Mouse (Mus musculus) heart, embryonic 16.5 days (tissue): ENCODE results near the gene Gmeb2. TPM values are rescaled to one million over a fixed set of nuclear protein-coding genes. Genes with fewer than 3 reads are reported as not detected.

Experiments
- ATAC-seq: fragments of 200-750 bp; cut with Nextera tagmentation; replicated peaks from 2 replicates; pipeline ENCODE4 v1.8.0; 2017; ENCODE audit warnings: moderate number of reproducible peaks; ENCODE audit not compliant: insufficient read depth, low FRiP score; ENCODE audit errors: extremely low read depth
- H3K27ac ChIP-seq: fragments of 300-500 bp; sonication (generic); 2 replicates; pipeline ENCODE4 v1.5.1; 2014; ENCODE audit warnings: mild to moderate bottlenecking, low read length, control low read depth, moderate library complexity
- H3K27me3 ChIP-seq: fragments of 300-500 bp; sonication (generic); 2 replicates; pipeline ENCODE4 v1.6.1; 2014; ENCODE audit warnings: low read length, mixed read lengths; ENCODE audit not compliant: control insufficient read depth, insufficient read depth
- H3K36me3 ChIP-seq: fragments of 300-500 bp; sonication (generic); 2 replicates; pipeline ENCODE4 v1.6.1; 2014; ENCODE audit not compliant: control insufficient read depth, insufficient read depth
- H3K4me1 ChIP-seq: fragments of 300-500 bp; sonication (generic); 2 replicates; pipeline ENCODE4 v1.6.1; 2014; ENCODE audit warnings: low read length, mixed read lengths; ENCODE audit not compliant: control insufficient read depth, insufficient read depth
- H3K4me2 ChIP-seq: fragments of 300-500 bp; sonication (generic); 2 replicates; pipeline ENCODE4 v1.6.1; 2014; ENCODE audit warnings: low read depth, mild to moderate bottlenecking, control low read depth, low read length
- H3K4me3 ChIP-seq: fragments of 300-500 bp; sonication (generic); 2 replicates; pipeline ENCODE4 v1.5.1; 2014; ENCODE audit warnings: mild to moderate bottlenecking, control low read depth, low read length
- H3K9ac ChIP-seq: fragments of 300-500 bp; sonication (generic); 2 replicates; pipeline ENCODE4 v1.6.1; 2014; ENCODE audit warnings: low read length, control low read depth
- H3K9me3 ChIP-seq: fragments of 300-500 bp; sonication (generic); replicated peaks from 2 replicates; pipeline ENCODE4 v1.6.1; 2016; ENCODE audit warnings: low read length; ENCODE audit not compliant: control insufficient read depth
- WGBS: fragments of 180-500 bp; shearing (Covaris S2); extraction: QIAGEN DNeasy Blood & Tissue Kit; methylation state at CpG from one replicate; pipeline ENCODE4 v1.1.7; 2014; 5-methylcytosine and 5-hydroxymethylcytosine counted together
- polyA plus RNA-seq: library from polyadenylated mRNA; unstranded; fragments of >200 nt; fragmentation: Nextera tagmentation; extraction: Ambion mirVana; gene quantifications from 2 replicates; pipeline ENCODE4 v1.2.1, GENCODE M21; 2015

The Gmeb2 gene
- polyA plus RNA-seq, 1 experiment from 2014 or later = 8.8 TPM

- H3K9me3 ChIP-seq = no peaks in the 10 kb centered on the region
- 47% methylated on average over 6 of the region's 6 CpGs for WGBS
- no peaks in the 10 kb centered on the region for H3K27me3 ChIP-seq
- H3K27ac ChIP-seq = peak overlapping the region; percentile 97
- no peak for ATAC-seq
- H3K9ac ChIP-seq = peak overlapping the region; percentile 95
- H3K4me1 ChIP-seq = peaks cover 13% of the 10 kb centered on the region
- 0 out of 2 replicates have a peak, but pooled peaks cover 2% of the 10 kb centered on the region for H3K36me3 ChIP-seq
- H3K4me3 ChIP-seq = peak overlapping the region; percentile 84
- peak overlapping the region; percentile 62 for H3K4me2 ChIP-seq
Observed at GRCm38 (mm10) chr2:181286629-181287337, 1.1 kb downstream of the Gmeb2 start.

- WGBS = 59% methylated on average over 1 of the region's 1 CpGs
- no peak overlapping the region for H3K4me2 ChIP-seq
- H3K4me1 ChIP-seq = no peaks in the 10 kb centered on the region
- H3K9ac ChIP-seq = no peak overlapping the region
- no peaks in the 10 kb centered on the region for H3K9me3 ChIP-seq
- peaks cover 7% of the 10 kb centered on the region for H3K36me3 ChIP-seq
- H3K27me3 ChIP-seq = no peaks in the 10 kb centered on the region
- H3K27ac ChIP-seq = no peak overlapping the region
- ATAC-seq = no peak
- H3K4me3 ChIP-seq = no peak overlapping the region
Observed at GRCm38 (mm10) chr2:181279968-181280367, 7.9 kb downstream of the Gmeb2 start.

GRCm38 (mm10) chr2:181277866-181278265 lies 10.0 kb downstream of the Gmeb2 start:
- WGBS = 72% methylated on average over 3 of the region's 3 CpGs
- Histone ChIP-seq H3K27ac (no peak overlapping the region), H3K36me3 (peaks cover 9% of the 10 kb centered on the region), H3K9ac (no peak overlapping the region), H3K4me3 (no peak overlapping the region), H3K27me3 (no peaks in the 10 kb centered on the region), H3K9me3 (no peaks in the 10 kb centered on the region), H3K4me1 (no peaks in the 10 kb centered on the region), H3K4me2 (no peak overlapping the region)
- no peak for ATAC-seq

GRCm38 (mm10) chr2:181276766-181277165 lies 11.1 kb downstream of the Gmeb2 start:
- Histone ChIP-seq H3K4me1 (no peaks in the 10 kb centered on the region), H3K4me2 (no peak overlapping the region), H3K36me3 (peaks cover 9% of the 10 kb centered on the region), H3K9me3 (no peaks in the 10 kb centered on the region), H3K27ac (no peak overlapping the region), H3K4me3 (no peak overlapping the region), H3K27me3 (no peaks in the 10 kb centered on the region), H3K9ac (no peak overlapping the region)
- 54% methylated on average over 1 of the region's 1 CpGs for WGBS
- no peak for ATAC-seq

DNA sequence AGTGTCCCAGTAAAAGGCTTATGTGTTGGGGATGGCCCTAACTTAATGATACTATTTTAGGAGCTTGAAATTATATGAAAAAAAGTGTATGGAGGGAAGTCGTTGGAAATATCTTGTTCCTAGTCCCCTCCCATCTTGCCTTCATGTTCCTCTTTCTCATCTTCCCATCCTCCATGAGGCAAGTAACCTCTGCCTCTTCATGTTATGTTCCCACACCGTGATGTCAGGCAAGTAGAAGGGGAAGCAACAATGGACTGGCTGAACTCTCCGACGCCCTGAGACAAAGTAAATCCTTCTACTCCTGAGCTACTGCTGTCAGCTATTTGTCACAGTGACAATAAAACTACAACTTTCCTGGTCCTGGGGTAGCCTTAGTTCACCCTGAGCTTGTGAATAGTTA lies 13.2 kb downstream of the Gmeb2 start:
- Histone ChIP-seq H3K27me3 (no peaks in the 10 kb centered on the region), H3K4me1 (no peaks in the 10 kb centered on the region), H3K4me2 (no peak overlapping the region), H3K27ac (no peak overlapping the region), H3K9me3 (no peaks in the 10 kb centered on the region), H3K36me3 (peaks cover 12% of the 10 kb centered on the region), H3K4me3 (no peak overlapping the region), H3K9ac (no peak overlapping the region)
- no peak for ATAC-seq
- WGBS = 88% methylated on average over 4 of the region's 4 CpGs

DNA sequence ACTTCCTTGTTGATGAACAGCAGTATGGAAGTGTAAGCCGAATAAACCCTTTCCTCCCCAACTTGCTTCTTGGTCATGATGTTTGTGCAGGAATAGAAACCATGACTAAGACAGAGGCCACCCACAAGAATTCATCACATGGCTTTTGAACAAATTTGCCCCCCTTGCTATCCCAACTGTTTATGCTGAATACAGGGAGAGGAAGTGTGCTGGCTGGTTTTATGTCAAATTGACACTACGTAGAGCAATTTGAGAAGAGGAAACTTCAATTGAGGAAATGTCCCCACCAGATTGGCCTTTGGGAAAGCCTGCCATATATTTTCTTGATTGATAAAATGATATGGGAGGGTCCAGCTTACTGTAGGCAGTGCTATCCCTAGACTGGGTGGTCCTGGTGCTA lies 14.0 kb downstream of the Gmeb2 start:
- no peak for ATAC-seq
- Histone ChIP-seq H3K9me3 (no peaks in the 10 kb centered on the region), H3K4me1 (no peaks in the 10 kb centered on the region), H3K27me3 (no peaks in the 10 kb centered on the region), H3K4me3 (no peak overlapping the region), H3K36me3 (peaks cover 12% of the 10 kb centered on the region), H3K4me2 (no peak overlapping the region), H3K9ac (no peak overlapping the region), H3K27ac (no peak overlapping the region)
- WGBS = 89% methylated on average over 2 of the region's 2 CpGs

GRCm38 (mm10) chr2:181272092-181272491 lies 15.7 kb downstream of the Gmeb2 start:
- Histone ChIP-seq H3K4me2 (no peak overlapping the region), H3K27ac (no peak overlapping the region), H3K9ac (no peak overlapping the region), H3K36me3 (peaks cover 12% of the 10 kb centered on the region), H3K4me1 (no peaks in the 10 kb centered on the region), H3K4me3 (no peak overlapping the region), H3K27me3 (no peaks in the 10 kb centered on the region), H3K9me3 (no peaks in the 10 kb centered on the region)
- no peak for ATAC-seq
- 79% methylated on average over 2 of the region's 2 CpGs for WGBS

GRCm38 (mm10) chr2:181266839-181267238 lies 21.0 kb downstream of the Gmeb2 start:
- Histone ChIP-seq H3K36me3 (peaks cover 38% of the 10 kb centered on the region), H3K27ac (no peak overlapping the region), H3K27me3 (no peaks in the 10 kb centered on the region), H3K9ac (no peak overlapping the region), H3K4me1 (no peaks in the 10 kb centered on the region), H3K9me3 (no peaks in the 10 kb centered on the region), H3K4me2 (no peak overlapping the region), H3K4me3 (no peak overlapping the region)
- WGBS = 90% methylated on average over 2 of the region's 2 CpGs
- no peak for ATAC-seq

GRCm38 (mm10) chr2:181253248-181253647 lies 34.6 kb downstream of the Gmeb2 start:
- 83% methylated on average over 1 of the region's 1 CpGs for WGBS

More at GRCm38 (mm10) chr2:181253248-181253647, 34.6 kb downstream of the Gmeb2 start:
- peaks cover 40% of the 10 kb centered on the region for H3K36me3 ChIP-seq
- H3K4me3 ChIP-seq = no peak overlapping the region
- H3K9me3 ChIP-seq = no peaks in the 10 kb centered on the region
- no peaks in the 10 kb centered on the region for H3K4me1 ChIP-seq
- no peak overlapping the region for H3K27ac ChIP-seq
- no peaks in the 10 kb centered on the region for H3K27me3 ChIP-seq
- H3K4me2 ChIP-seq = no peak overlapping the region
- no peak for ATAC-seq
- H3K9ac ChIP-seq = no peak overlapping the region
